Mouse (Mus musculus): ENCODE measurements at regions not wholly inside any gene's neighbourhood (a gene's known extent, or its start where the extent isn't known, plus 50 kb on each side); places are given as distances from the start of the nearest gene placed in this dataset.
"Not testable (repeated sequence)": the region's sequence is repeated elsewhere in the genome, so short reads cannot be mapped to it uniquely, and the experiment has no call there.

- Histone ChIP-seq H3K27ac (ENCODE audit: control insufficient read depth, insufficient read depth, low read depth, low read length) (no peak overlapping the region), H3K4me1 (ENCODE audit: control insufficient read depth, insufficient read depth, low read length) (peaks cover 2% of the 10 kb centered on the region), H3K27me3 (ENCODE audit: control insufficient read depth, insufficient read depth, low read length) (no peaks in the 10 kb centered on the region), H3K36me3 (ENCODE audit: control insufficient read depth, insufficient read depth, low read length) (no peaks in the 10 kb centered on the region), H3K4me3 (ENCODE audit: control insufficient read depth, low read depth, low read length) (no peak overlapping the region)
- TF ChIP-seq CTCF (IDR thresholded peaks at IDR 0.05; ENCODE audit: control insufficient read depth, insufficient read depth, insufficient replicate concordance, low read depth, low read length) (no peak), POLR2A (IDR thresholded peaks at IDR 0.05; ENCODE audit: control insufficient read depth, low read depth, low read length) (no peak)
Observed at GRCm38 (mm10) chr12:8439957-8440356, 59.9 kb downstream of the Rhob start.

GRCm38 (mm10) chr12:8439486-8439885 is 60.3 kb downstream of the Rhob start:
- Histone ChIP-seq H3K4me1 (ENCODE audit: control insufficient read depth, insufficient read depth, low read length) (peaks cover 2% of the 10 kb centered on the region), H3K4me3 (ENCODE audit: control insufficient read depth, low read depth, low read length) (no peak overlapping the region), H3K27ac (ENCODE audit: control insufficient read depth, insufficient read depth, low read depth, low read length) (no peak overlapping the region), H3K27me3 (ENCODE audit: control insufficient read depth, insufficient read depth, low read length) (no peaks in the 10 kb centered on the region), H3K36me3 (ENCODE audit: control insufficient read depth, insufficient read depth, low read length) (no peaks in the 10 kb centered on the region)
- TF ChIP-seq CTCF (IDR thresholded peaks at IDR 0.05; ENCODE audit: control insufficient read depth, insufficient read depth, insufficient replicate concordance, low read depth, low read length): no peak
- no peak for TF ChIP-seq POLR2A (IDR thresholded peaks at IDR 0.05; ENCODE audit: control insufficient read depth, low read depth, low read length)

GRCm38 (mm10) chr12:8438638-8439037 is 61.2 kb downstream of the Rhob start:
- Histone ChIP-seq H3K4me3 (ENCODE audit: control insufficient read depth, low read depth, low read length) (no peak overlapping the region), H3K36me3 (ENCODE audit: control insufficient read depth, insufficient read depth, low read length) (no peaks in the 10 kb centered on the region), H3K27ac (ENCODE audit: control insufficient read depth, insufficient read depth, low read depth, low read length) (no peak overlapping the region), H3K27me3 (ENCODE audit: control insufficient read depth, insufficient read depth, low read length) (no peaks in the 10 kb centered on the region), H3K4me1 (ENCODE audit: control insufficient read depth, insufficient read depth, low read length) (no peaks in the 10 kb centered on the region; the same call in 1 of the 2 replicates)
- no peak for TF ChIP-seq POLR2A (IDR thresholded peaks at IDR 0.05; ENCODE audit: control insufficient read depth, low read depth, low read length)
- TF ChIP-seq CTCF (IDR thresholded peaks at IDR 0.05; ENCODE audit: control insufficient read depth, insufficient read depth, insufficient replicate concordance, low read depth, low read length): no peak

- no peak overlapping the region for H3K27ac ChIP-seq (ENCODE audit: control insufficient read depth, insufficient read depth, low read depth, low read length)
- H3K27me3 ChIP-seq (ENCODE audit: control insufficient read depth, insufficient read depth, low read length): no peaks in the 10 kb centered on the region
- no peaks in the 10 kb centered on the region for H3K36me3 ChIP-seq (ENCODE audit: control insufficient read depth, insufficient read depth, low read length)
- H3K4me1 ChIP-seq (ENCODE audit: control insufficient read depth, insufficient read depth, low read length): no peaks in the 10 kb centered on the region; the same call in 1 of the 2 replicates
- no peak overlapping the region for H3K4me3 ChIP-seq (ENCODE audit: control insufficient read depth, low read depth, low read length)
- no peak for TF ChIP-seq POLR2A (IDR thresholded peaks at IDR 0.05; ENCODE audit: control insufficient read depth, low read depth, low read length)
- TF ChIP-seq CTCF (IDR thresholded peaks at IDR 0.05; ENCODE audit: control insufficient read depth, insufficient read depth, insufficient replicate concordance, low read depth, low read length): no peak
Observed at GRCm38 (mm10) chr12:8436976-8437580, 62.7 kb downstream of the Rhob start.

- no peak overlapping the region for H3K4me3 ChIP-seq (ENCODE audit: control insufficient read depth, low read depth, low read length)
- no peak overlapping the region for H3K27ac ChIP-seq (ENCODE audit: control insufficient read depth, insufficient read depth, low read depth, low read length)
- no peaks in the 10 kb centered on the region for H3K36me3 ChIP-seq (ENCODE audit: control insufficient read depth, insufficient read depth, low read length)
- no peaks in the 10 kb centered on the region; the same call in 1 of the 2 replicates for H3K4me1 ChIP-seq (ENCODE audit: control insufficient read depth, insufficient read depth, low read length)
- TF ChIP-seq CTCF (IDR thresholded peaks at IDR 0.05; ENCODE audit: control insufficient read depth, insufficient read depth, insufficient replicate concordance, low read depth, low read length): no peak
- no peak for TF ChIP-seq POLR2A (IDR thresholded peaks at IDR 0.05; ENCODE audit: control insufficient read depth, low read depth, low read length)
- H3K27me3 ChIP-seq (ENCODE audit: control insufficient read depth, insufficient read depth, low read length): no peaks in the 10 kb centered on the region
Observed at GRCm38 (mm10) chr12:8436553-8436952, 63.3 kb downstream of the Rhob start.

GRCm38 (mm10) chr12:8435651-8436348 is 64.0 kb downstream of the Rhob start:
- not testable (repeated sequence) for H3K4me3 ChIP-seq (ENCODE audit: control insufficient read depth, low read depth, low read length); H3K27ac ChIP-seq (ENCODE audit: control insufficient read depth, insufficient read depth, low read depth, low read length); H3K4me1 ChIP-seq (ENCODE audit: control insufficient read depth, insufficient read depth, low read length); H3K27me3 ChIP-seq (ENCODE audit: control insufficient read depth, insufficient read depth, low read length); H3K36me3 ChIP-seq (ENCODE audit: control insufficient read depth, insufficient read depth, low read length)

GRCm38 (mm10) chr12:8428228-8428990 is 71.4 kb downstream of the Rhob start:
- no peaks in the 10 kb centered on the region for H3K4me1 ChIP-seq (ENCODE audit: control insufficient read depth, insufficient read depth, low read length)
- H3K27ac ChIP-seq (ENCODE audit: control insufficient read depth, insufficient read depth, low read depth, low read length): peak overlapping the region; percentile 65
- no peaks in the 10 kb centered on the region for H3K36me3 ChIP-seq (ENCODE audit: control insufficient read depth, insufficient read depth, low read length)
- no peaks in the 10 kb centered on the region for H3K27me3 ChIP-seq (ENCODE audit: control insufficient read depth, insufficient read depth, low read length)
- TF ChIP-seq CTCF (IDR thresholded peaks at IDR 0.05; ENCODE audit: control insufficient read depth, insufficient read depth, insufficient replicate concordance, low read depth, low read length) (no peak), POLR2A (IDR thresholded peaks at IDR 0.05; ENCODE audit: control insufficient read depth, low read depth, low read length) (no peak)
- no peak overlapping the region for H3K4me3 ChIP-seq (ENCODE audit: control insufficient read depth, low read depth, low read length)

All from testis, adult 2 months (tissue).